Mouse (Mus musculus) large intestine, adult 2 months (tissue): ENCODE measurements at regions not wholly inside any gene's neighbourhood (a gene's known extent, or its start where the extent isn't known, plus 50 kb on each side); places are given as distances from the start of the nearest gene placed in this dataset.

Experiments used
- DNase-seq: peaks from one replicate; pipeline ENCODE4 v3.0.0-alpha.2; 2012; ENCODE audit warnings: low read depth, low spot score
- WGBS: fragments of 180-500 bp; shearing (Covaris S2); methylation state at CpG from one replicate; pipeline ENCODE4 v1.1.7; 2018; 5-methylcytosine and 5-hydroxymethylcytosine counted together

DNA sequence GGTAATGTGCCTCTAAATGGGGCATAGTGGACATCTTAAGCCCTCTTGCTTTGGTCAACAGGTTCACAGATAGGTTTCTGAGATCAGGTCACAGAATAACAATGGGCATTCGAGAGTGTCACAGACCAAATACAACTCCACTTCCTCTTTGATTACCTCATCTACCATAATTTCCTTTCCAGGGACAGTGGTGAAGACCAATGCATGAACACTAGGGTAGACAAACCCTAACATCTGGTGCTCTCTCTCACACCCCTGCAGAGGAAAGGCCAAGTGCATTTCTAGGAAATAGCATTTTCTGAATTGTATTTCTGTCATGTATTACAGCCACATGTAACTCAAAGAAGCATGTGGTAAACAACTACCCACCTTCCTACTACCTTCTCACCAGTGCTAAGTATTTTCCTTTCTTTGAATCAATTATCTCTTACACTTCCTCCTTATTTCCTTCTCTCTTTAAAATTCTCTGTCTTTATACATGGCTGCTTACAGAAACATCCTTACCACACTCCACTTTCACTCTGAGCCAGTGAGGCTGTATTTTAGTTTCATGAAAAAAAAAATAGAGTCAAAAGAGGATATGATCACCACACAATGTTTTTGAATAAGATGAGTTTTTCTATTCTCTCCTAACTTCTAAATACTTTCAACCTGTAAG is 1021.0 kb downstream of the Gsdmc2 start:
- WGBS: 56% methylated on average over 1 of the region's 1 CpGs
- DNase-seq: no peak

DNA sequence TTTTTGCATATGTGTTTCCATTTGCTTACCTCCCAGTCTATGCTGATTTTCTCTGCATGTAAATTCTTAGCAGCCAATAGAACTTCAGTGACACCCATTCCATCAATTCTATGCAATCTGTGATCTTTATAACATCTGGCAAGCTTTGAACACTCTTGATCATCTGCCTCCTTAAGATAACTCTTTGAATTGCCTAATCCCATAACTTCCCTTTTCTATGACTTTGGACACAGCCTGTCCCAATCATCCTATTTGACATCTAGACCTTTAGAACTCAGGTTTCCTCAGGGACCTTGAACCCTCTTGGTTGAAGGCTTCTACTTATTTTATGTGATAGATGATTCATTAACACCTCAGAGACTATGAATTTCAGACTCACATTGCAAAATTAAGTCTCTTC is 1022.7 kb downstream of the Gsdmc2 start:
- DNase-seq: no peak

DNA sequence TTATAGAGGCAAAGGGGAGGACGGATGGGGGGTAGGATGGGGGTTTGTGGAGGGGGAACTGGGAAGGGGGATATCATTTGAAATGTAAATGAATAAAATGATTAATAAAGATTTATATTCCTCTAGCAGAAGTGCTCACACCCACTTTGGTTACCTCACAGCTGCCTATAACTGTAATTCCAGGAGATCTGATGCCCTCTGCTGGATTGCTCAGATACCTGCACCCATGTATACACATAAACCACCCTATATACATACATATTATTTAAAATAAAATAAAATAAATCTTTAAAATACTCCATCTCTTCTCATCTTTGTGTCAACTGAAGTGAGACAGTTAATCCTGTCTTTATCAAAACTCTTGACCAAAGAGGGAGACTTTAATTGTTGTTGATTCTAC is 1031.9 kb downstream of the Gsdmc2 start:
- no peak for DNase-seq
- 89% methylated on average over 1 of the region's 1 CpGs for WGBS

DNA sequence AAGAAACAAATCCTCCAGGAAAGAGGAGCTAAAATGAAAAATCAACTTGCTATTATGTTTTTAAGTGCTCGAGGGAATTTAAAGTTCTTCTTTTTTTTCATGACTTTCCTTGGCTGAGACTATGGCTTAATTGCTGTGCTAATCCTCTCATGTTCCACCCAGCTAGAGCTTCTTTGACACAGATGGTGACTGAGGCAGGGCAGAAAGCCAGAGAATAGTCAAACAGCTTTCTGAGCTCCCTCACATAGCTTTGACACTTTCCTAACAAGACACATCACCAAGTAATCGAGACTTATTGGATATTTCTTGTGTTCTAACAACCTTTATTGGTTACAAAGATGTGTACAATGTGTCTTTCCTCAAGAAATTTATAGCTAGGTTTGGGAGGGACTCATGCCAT is 1033.0 kb downstream of the Gsdmc2 start:
- 50% methylated on average over 2 of the region's 2 CpGs for WGBS
- DNase-seq: no peak

DNA sequence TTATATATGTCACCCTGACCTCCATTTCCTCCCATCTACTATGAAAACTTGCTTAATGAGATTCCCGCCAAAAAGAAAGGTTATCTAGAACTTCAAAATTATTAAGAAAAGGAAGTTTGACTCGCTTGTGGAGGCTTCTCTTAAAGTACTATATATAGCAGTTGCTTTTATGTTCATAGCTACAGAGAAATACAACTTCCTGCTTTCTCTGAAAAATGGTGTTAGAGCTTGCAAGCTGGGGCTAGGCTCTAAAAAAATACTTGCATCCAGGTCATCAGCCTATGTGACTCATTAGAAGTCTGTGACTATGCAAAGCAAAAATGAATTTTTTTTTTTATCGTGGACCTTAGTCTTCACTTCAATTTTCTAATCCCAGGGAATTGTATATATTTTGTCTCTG is 1035.7 kb downstream of the Gsdmc2 start:
- no peak for DNase-seq
- WGBS: 81% methylated on average over 3 of the region's 3 CpGs

DNA sequence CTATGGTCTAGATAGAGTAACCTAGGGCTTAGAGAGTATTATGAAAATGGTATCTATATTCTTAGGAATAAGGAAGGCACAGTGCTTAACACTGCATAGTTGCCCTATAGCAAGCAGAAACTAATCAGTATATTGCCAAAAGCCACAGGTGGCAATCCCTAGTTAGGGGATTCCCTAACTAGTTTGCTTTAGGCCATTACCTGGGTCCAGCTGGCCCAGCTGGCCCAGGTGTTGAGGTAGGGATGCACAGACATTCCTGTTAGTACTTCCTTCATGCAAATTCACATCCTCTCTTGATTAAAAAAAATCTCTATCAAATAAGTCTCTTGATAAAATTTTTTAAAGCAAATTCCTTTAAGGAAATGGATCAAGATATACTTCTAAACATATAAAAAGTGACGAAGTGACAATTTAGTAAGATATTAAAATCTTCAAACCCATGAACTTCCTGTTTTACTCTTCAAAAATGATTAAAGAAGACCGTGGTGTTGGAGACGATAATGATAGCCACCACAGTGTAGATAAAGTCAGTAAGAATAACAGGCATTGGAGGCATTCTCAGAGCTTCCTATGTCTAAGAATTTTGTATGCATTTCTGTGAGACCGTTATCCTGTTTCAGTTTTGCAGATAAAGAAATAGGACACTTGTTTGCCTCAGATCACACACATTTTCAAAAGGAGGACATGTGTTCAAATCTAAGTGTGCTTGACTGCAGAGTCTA is 1036.7 kb downstream of the Gsdmc2 start:
- 81% methylated on average over 4 of the region's 4 CpGs for WGBS
- DNase-seq: no peak

DNA sequence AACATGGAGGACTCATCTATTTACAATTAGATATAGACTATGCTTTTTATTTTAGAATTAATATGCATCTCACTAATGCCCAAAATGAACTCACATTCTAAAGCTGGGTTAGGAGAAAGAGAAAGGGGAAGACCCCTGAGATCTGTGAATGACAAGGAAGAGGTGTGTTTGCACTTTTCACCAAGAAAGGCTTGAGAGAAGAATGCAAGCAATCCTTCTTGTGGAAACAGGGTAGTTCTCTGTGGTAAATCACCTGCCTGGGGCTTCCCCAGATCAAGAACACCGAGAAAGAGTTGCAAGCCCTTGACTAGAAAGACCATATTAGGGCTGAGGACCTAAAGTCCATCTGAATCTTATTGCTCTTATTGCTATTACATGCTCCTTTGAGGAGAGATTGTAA is 1037.6 kb downstream of the Gsdmc2 start:
- no peak for DNase-seq
- WGBS: 37% methylated on average over 1 of the region's 1 CpGs

DNA sequence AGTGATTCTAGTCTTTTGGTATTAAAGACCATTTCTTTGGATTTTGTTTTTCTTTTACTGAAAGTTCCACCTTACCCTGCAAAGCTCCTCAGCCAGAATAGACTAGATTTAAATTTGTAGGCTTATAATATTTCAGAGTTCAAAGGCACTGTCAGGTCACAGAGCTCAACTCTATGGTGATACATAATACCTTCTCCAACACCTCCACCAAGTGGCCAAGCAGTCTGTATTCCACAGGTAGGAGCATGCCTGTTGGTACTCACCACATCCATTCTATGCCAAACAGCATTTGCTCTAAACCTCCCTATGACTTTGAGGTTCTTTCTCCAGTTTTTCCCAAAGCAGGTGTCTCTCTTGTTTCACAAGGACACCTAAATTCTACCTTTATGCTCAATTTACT is 1042.2 kb downstream of the Gsdmc2 start:
- no peak for DNase-seq

DNA sequence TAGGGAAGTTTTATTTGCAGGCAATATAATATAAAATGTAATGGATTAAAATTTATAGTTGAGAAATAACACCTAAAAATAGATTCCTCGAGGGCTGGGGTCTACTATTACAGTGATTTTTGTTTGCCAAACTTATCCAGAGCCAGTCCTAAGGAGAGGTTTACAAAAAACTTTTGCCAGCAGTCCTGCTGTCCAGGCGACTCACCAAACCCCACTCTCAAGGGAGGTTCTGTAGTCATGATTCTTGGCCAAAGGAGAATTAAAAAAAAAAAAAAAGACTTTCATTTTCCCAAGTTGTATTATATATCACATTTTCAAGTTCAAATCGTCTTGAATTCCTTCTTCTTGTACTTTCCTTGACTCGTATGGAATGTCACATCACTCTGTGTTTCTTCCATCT is 1046.2 kb downstream of the Gsdmc2 start:
- WGBS: 72% methylated on average over 4 of the region's 4 CpGs
- no peak for DNase-seq

DNA sequence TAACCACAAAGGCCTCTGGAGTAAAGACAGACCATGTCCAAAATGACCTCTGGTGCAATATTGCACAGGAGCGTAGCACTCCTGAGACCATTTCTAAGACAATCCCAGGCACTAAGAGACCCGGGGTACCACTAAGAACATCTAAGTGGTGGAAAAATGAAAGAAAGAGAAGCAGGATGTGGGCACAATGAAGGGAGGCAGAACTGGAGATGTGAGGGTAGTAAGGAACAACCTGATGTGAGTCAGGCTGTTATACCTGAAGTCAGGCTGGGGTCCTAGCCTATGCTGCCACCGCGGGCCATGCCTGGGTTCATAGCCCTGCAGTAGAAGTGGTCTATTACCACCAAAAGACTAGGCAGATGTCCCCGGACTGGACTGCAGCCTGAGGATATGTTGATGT is 1051.4 kb downstream of the Gsdmc2 start:
- WGBS: 91% methylated on average over 5 of the region's 5 CpGs
- DNase-seq: no peak

DNA sequence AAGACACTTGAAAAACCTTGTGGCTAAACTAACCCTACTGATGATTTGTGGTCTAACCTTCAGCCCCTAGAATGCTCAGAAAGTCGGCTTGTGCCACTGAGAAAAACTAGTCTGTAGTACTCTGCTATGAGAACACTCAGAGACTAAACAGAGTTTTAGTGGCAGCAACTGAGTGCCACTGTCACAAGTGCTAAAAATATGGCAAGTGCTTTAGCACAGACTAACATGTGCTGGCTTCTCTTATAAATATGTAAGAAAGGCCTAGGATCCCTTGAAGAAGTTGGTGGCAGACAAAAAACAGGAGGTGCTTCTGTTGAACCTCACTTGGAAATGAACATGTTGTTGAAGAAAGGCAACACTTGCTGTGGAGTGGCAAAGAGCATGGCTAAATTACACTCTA is 1052.9 kb downstream of the Gsdmc2 start:
- WGBS: 72% methylated on average over 1 of the region's 1 CpGs
- DNase-seq: no peak

DNA sequence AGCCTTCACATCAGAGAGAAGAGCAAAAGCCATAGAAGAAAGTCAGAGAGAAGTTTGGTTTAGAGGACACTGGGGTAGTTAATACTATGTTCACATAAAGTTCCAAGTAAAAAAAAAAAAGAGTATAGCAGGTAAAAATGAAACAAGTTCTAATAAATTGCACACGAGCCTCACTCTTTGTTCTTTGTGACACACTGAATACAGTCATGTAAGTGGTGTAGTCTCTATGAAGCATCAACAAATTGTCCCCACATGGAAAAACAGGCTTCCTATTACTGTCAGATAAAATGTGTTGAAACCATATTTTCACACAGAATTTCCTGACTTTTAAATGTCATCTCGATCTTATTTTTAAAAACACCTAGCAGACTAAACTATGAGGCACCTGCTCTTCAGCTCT is 1057.2 kb downstream of the Gsdmc2 start:
- WGBS: 76% methylated on average over 2 of the region's 2 CpGs
- DNase-seq: no peak

DNA sequence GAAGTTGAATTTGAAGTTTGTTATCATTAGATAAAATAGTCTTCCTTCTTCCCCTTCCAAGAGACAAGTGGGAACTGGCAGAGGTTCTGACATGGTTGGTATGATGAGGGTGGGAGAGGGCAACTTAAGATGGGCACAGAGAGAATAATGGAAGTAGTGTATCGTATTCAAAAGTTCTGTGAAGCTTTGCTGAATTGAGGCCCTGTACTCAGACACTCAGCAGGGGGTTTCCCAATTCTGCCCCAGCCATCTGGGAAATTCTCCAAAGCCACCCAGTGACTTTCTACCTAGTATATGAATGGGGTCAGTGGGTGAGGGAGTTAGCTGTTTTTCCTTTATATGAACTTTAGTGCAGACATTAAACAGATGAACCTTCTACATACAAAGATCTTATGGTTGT is 1058.7 kb downstream of the Gsdmc2 start:
- DNase-seq: no peak
- WGBS: 88% methylated on average over 1 of the region's 1 CpGs

DNA sequence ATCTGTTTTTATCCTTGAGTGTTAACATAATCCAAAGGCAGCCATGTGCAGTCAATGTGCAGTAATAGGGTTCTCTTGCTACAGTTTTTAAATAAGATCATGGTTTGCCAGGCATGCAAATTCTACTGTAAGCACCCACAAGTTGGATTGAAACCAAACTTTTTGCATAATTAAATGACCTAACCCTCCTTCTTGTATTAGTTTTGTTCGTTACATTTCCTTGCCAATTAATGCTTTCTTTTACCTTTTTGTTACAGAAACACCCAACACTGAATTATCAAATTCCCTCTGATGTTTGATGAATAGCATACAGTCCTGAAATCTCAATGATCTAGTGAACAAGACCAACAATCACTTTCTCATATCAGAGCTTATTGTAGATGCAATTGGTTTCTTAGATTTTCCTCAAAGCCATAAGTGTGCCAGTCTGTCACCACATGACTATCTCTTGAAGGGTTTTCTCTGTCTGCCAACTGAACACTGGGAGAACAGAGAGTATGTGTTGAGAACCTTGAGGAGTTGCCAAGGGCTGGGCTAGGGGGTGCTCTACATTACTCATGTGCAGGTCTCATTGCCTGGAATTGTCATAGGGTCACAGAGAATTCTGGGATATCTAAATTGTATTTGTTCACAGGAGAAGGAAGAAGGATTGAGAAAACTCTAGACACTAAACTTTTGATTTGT is 1060.4 kb downstream of the Gsdmc2 start:
- DNase-seq: no peak
- 82% methylated on average over 1 of the region's 1 CpGs for WGBS

DNA sequence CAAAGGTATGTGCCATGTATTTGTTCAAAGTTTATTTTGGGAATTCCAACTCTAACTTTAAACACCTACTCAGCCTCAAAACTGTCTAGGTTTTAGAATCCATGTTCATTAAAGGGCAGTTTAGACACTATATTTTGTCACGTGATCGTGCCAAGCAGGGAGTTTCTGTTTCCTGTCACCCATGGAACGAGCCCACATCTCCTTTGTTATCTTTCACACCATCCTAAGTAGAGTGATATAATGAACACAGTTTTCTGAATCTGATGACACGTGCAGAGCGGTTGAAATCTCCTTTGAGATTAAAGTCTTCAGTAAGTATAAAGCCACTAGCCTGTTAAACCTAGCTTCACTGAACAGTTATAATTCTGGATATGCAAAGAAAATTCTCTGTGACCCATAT is 1066.1 kb downstream of the Gsdmc2 start:
- WGBS: 85% methylated on average over 5 of the region's 5 CpGs
- no peak for DNase-seq

DNA sequence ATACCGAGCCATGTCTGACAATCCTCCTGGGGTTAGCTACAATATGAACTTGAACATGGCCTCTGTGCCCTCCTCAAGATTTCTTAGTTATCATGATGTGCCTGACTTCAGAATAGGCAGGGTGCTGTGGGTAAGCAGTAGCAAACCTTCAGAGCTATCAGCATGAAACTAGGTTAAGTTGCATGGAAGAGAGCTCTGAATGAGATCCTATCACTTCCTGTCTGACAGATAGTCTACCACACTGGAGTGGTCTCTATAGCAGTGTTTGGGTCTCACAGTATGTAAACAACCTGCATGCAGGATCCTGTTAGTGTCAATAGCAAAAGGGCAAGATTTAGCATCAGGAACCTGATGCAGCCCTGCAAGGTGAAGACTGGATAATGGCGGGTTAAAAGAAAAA is 1092.3 kb downstream of the Gsdmc2 start:
- DNase-seq: no peak
- WGBS: 92% methylated on average over 2 of the region's 2 CpGs

DNA sequence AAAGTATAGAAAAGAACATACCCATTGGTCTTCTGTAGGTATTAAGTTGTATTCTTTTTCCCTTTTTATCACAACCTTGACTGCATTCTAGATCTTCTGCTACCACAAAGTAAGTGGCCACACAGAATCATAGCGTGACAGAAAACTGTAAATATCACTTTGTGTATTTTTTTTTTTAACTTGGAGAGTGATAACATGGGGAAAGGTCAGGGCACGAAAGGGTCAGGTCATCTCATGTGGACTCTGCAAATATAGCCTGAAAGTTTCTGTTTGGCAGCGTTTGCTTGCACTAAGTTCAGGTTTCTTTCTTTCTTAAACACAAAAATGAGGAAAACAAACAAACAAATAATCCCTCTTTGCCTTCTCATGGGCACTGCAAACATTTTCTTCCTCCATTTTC is 1101.1 kb downstream of the Gsdmc2 start:
- WGBS: 52% methylated on average over 3 of the region's 3 CpGs
- no peak for DNase-seq

DNA sequence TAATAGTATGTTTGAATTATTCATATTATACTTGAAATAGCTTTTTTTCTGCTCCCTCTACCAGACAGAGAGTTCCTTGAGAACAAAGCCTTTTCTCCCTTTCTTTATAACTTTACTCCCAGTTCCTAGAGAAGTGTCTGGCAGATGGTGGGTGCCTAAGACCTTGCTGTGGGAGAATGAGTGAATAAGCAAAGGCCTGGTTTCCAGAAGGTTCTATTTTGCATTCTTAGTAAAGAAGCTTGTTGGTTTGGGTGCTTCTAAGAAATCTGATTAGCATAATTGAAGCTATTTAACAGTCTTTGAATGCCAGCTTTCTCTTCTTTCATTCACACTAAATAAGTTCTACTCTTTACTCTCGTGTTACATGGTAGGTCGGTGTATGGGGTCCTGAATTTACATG is 1104.2 kb downstream of the Gsdmc2 start:
- 86% methylated on average over 2 of the region's 2 CpGs for WGBS

DNA sequence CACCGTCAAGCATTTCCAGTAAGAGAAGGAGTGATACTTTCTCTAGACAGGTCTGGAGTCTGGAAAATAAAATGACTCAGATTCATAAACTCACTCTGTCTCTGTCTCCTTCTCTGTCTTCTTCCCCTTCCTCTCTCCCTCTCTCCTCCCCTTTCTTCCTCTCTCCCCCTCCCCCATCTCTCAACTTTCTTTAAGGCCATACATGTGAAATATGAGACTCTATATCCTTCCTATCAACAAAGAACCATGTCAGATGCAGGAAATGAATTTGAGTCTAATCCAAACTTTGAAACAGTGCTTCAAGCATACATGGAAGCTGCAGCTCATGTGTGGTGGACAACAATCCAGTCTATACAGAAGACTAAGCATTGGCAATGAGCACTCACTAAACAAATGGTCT is 1109.6 kb downstream of the Gsdmc2 start:
- 94% methylated on average over 1 of the region's 1 CpGs for WGBS
- DNase-seq: no peak

More for the DNA sequence above, 1104.2 kb downstream of the Gsdmc2 start:
- DNase-seq: no peak

DNA sequence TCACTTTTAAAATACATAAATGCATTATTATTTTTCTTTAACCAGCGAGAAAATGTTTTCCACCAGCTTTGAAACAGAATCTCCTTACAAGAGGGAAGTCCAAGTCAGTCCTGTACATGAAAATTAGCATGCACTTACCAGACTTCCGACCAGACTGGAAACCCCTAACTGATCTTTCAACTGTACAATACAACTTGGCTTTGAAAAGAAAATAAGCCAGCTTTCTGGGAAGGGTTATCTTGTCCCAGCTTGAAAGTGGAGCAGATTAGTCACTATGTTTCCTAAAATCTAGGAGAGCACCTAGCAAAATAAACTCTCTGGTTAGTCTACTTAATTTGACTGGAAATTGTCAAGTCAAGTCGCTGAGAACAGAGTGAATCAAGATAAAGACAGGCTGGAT is 1110.1 kb downstream of the Gsdmc2 start:
- DNase-seq: no peak
- 78% methylated on average over 3 of the region's 3 CpGs for WGBS

DNA sequence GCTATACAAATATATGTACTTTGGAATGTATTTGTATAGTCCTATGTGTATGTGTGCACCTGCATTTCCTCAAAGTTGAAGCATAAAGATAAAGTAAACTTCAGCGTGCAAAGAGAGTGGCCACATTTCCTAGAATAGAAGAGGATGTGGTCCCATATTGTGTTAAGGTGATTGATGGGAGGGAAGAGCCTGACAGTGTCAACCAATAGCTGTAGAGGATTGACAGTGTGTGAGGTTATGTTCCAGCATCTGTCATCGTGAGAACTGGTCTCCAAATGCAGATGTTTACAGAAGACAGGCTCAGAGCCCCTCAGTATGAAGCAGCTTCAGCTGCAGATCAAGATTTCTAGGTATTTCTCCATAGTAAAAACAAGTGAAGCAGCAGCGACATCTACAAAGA is 1114.5 kb downstream of the Gsdmc2 start:
- no peak for DNase-seq
- 53% methylated on average over 3 of the region's 3 CpGs for WGBS
